ENCODE assay signal across 16 mouse cellular contexts in genomic region chr6:128854895-128855294, GRCm38 (mm10). TPM values are rescaled to one million over a fixed set of nuclear protein-coding genes. Genes with fewer than 3 reads are reported as not detected.
"Had no signal": no experiment of that assay in that cellular context is flagged by ENCODE, and none has a peak within 500 bp of the region (broad histone marks: within the 10 kb centered on the region; RNA-seq: fewer than 3 reads in every experiment).

No protein-coding gene starts in this region.

- H3K4me3 ChIP-seq: midbrain, embryonic 13.5 days; myocyte; neural tube, embryonic 13.5 days; neural tube, embryonic 15.5 days had no signal

- H3K27ac ChIP-seq: midbrain, embryonic 10.5 days; midbrain, embryonic 13.5 days; neural tube, embryonic 13.5 days; neural tube, embryonic 15.5 days had no signal

- H3K27me3 ChIP-seq: neural tube, embryonic 13.5 days; neural tube, embryonic 15.5 days had no signal

- DNase-seq: lung, embryonic 14.5 days; lung, postnatal 14 days; right cerebral cortex, adult 18-20 months; right cerebral cortex, postnatal 4 days had no signal

- H3K4me1 ChIP-seq: midbrain, embryonic 10.5 days had no signal

- H3K9me3 ChIP-seq: midbrain, embryonic 10.5 days; midbrain, embryonic 13.5 days; neural tube, embryonic 13.5 days; neural tube, embryonic 15.5 days had no signal

- H3K9ac ChIP-seq: lung, embryonic 14.5 days; midbrain, embryonic 13.5 days; neural tube, embryonic 13.5 days; neural tube, embryonic 15.5 days had no signal

- H3K4me2 ChIP-seq: lung, embryonic 14.5 days had no signal

- H3K36me3 ChIP-seq: midbrain, embryonic 10.5 days; midbrain, embryonic 13.5 days; neural tube, embryonic 13.5 days; neural tube, embryonic 15.5 days had no signal

RNA-seq across cellular contexts. Expression of gene Klrb1b, which starts 28.8 kb away (rescaled TPM):
- polyA plus RNA-seq: lung, embryonic 14.5 days; midbrain, embryonic 10.5 days; midbrain, embryonic 13.5 days; midbrain, embryonic 16.5 days; myocyte; neural tube, embryonic 13.5 days; neural tube, embryonic 15.5 days had no signal

RNA-seq across cellular contexts. Expression of gene Gm44511, which starts 28.8 kb away (rescaled TPM):
- total RNA-seq: megakaryocyte-erythroid progenitor cell, adult 5-6 weeks had no signal
- polyA plus RNA-seq: liver, embryonic 16.5 days; lung, embryonic 14.5 days; lung, embryonic 16.5 days; midbrain, embryonic 10.5 days; midbrain, embryonic 13.5 days; midbrain, embryonic 16.5 days; myocyte; neural tube, embryonic 11.5 days; neural tube, embryonic 13.5 days; neural tube, embryonic 15.5 days; stomach, embryonic 14.5 days had no signal

RNA-seq across cellular contexts. Expression of gene Clec2i, which starts 32.5 kb away (rescaled TPM):
- polyA plus RNA-seq: midbrain, embryonic 10.5 days; midbrain, embryonic 13.5 days; midbrain, embryonic 16.5 days; myocyte; neural tube, embryonic 11.5 days; neural tube, embryonic 13.5 days; neural tube, embryonic 15.5 days; small intestine, adult 2 months; stomach, embryonic 14.5 days had no signal

RNA-seq across cellular contexts. Expression of gene BC035044, which starts 36.0 kb away (rescaled TPM):
- polyA plus RNA-seq: myocyte had no signal
